Mouse (Mus musculus): ENCODE measurements around the gene Pde6g. TPM values are rescaled to one million over a fixed set of nuclear protein-coding genes. Genes with fewer than 3 reads are reported as not detected.

Gene Pde6g
- total and polyA plus RNA-seq, 3 experiments: 0.52 to 0.76 (median 0.53) TPM

DNA sequence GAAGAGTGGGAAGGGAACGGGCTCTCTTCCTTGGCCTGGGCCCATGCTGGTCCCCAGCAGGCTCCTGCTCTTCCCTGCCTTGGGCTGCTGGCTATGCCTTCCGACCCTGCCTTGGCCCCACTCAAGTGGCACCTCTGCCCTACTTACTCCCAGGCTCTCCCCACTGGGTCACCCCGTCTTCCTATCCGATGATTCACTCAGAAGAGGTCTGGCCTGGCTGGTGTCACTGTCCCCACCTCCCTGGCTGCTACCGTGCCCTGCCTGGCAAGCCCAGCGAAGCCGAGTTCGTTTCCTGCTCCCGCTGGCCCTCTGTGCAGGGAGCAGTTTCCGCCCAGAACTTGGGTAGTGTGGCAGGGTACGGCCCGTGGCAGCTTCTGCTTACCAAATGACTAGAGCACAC lies 44.9 kb upstream of the Pde6g start:
- intact Hi-C loops (cut with DNase I): no loop called here
- DNase-seq: no peak
- H3K27ac ChIP-seq: no peak overlapping the region
- TF ChIP-seq POLR2A (IDR thresholded peaks at IDR 0.05; ENCODE audit: insufficient read depth, low read depth, low read length) (no peak), EP300 (IDR thresholded peaks at IDR 0.05; ENCODE audit: insufficient read depth, low read depth, low read length) (no peak), CTCF (IDR thresholded peaks at IDR 0.05) (no peak)
- 91% methylated on average over 12 of the region's 12 CpGs for WGBS
- no peaks in the 10 kb centered on the region for H3K27me3 ChIP-seq (ENCODE audit: control insufficient read depth, insufficient read depth, low read length)
- no peak overlapping the region for H3K4me3 ChIP-seq
- no peaks in the 10 kb centered on the region for H3K79me2 ChIP-seq (replicated peaks; ENCODE audit: control insufficient read depth, insufficient read depth, low read length)
- H3K36me3 ChIP-seq (ENCODE audit: control insufficient read depth, insufficient read depth, low read length): no peaks in the 10 kb centered on the region
- peaks cover 4% of the 10 kb centered on the region for H3K4me1 ChIP-seq (ENCODE audit: control insufficient read depth, insufficient read depth, low read length)
- no peak overlapping the region for H3K9ac ChIP-seq (ENCODE audit: low read depth, low read length)

DNA sequence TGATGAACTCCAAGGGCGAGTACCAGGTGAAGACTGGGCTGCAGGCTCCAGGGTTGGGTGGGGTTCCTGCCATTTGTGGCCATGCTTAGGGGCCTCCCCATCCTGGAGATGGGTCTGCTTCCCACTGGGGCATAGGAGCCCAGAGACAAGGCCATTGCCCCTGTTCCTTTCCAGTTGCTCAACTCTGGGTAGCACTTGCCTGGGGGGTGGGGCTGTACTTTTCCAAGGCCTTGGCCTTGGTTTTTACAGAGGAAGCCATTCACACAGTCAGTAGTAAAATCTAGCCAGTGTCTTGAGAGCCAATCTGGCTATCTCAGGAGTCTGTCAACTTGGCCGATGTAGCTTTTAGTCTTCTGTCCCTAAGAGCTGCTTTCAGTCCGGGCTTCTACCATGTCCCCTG lies 44.1 kb upstream of the Pde6g start:
- H3K36me3 ChIP-seq (ENCODE audit: control insufficient read depth, insufficient read depth, low read length): no peaks in the 10 kb centered on the region
- no peak overlapping the region for H3K4me3 ChIP-seq
- H3K27me3 ChIP-seq (ENCODE audit: control insufficient read depth, insufficient read depth, low read length): no peaks in the 10 kb centered on the region
- no peak for DNase-seq
- peaks cover 6% of the 10 kb centered on the region for H3K4me1 ChIP-seq (ENCODE audit: control insufficient read depth, insufficient read depth, low read length)
- no peaks in the 10 kb centered on the region for H3K79me2 ChIP-seq (replicated peaks; ENCODE audit: control insufficient read depth, insufficient read depth, low read length)
- H3K27ac ChIP-seq: no peak overlapping the region
- intact Hi-C loops (cut with DNase I): no loop called here
- no peak for TF ChIP-seq EP300 (IDR thresholded peaks at IDR 0.05; ENCODE audit: insufficient read depth, low read depth, low read length)
- no peak for TF ChIP-seq POLR2A (IDR thresholded peaks at IDR 0.05; ENCODE audit: insufficient read depth, low read depth, low read length)
- no peak for TF ChIP-seq CTCF (IDR thresholded peaks at IDR 0.05)
- H3K9ac ChIP-seq (ENCODE audit: low read depth, low read length): no peak overlapping the region
- 96% methylated on average over 3 of the region's 3 CpGs for WGBS

DNA sequence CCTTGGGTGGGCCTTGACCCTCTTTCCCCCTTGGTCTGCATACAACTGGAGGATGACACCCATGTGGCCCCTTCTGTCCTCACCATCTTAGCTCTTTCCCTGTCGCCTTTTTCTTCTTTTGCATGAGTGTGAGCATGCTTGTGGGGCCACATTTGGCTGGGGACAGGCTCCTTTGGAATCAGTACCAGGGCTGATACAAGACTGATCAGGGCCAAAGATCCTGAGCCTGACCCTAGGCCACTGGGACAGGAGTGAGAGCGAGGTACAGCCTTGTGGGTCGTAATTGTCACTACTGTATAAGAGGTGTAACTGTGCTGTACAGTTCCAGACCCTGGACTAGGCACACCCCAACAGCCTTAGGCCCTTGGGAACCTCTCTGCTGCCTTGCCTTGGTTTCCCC lies 40.6 kb upstream of the Pde6g start:
- H3K79me2 ChIP-seq (replicated peaks; ENCODE audit: control insufficient read depth, insufficient read depth, low read length): no peaks in the 10 kb centered on the region
- no peak for DNase-seq
- H3K9ac ChIP-seq (ENCODE audit: low read depth, low read length): no peak overlapping the region
- TF ChIP-seq EP300 (IDR thresholded peaks at IDR 0.05; ENCODE audit: insufficient read depth, low read depth, low read length): no peak
- TF ChIP-seq POLR2A (IDR thresholded peaks at IDR 0.05; ENCODE audit: insufficient read depth, low read depth, low read length): no peak
- no peak for TF ChIP-seq CTCF (IDR thresholded peaks at IDR 0.05)
- no peak overlapping the region for H3K27ac ChIP-seq
- H3K36me3 ChIP-seq (ENCODE audit: control insufficient read depth, insufficient read depth, low read length): no peaks in the 10 kb centered on the region
- 88% methylated on average over 3 of the region's 3 CpGs for WGBS
- peaks cover 14% of the 10 kb centered on the region for H3K4me1 ChIP-seq (ENCODE audit: control insufficient read depth, insufficient read depth, low read length)
- intact Hi-C loops (cut with DNase I): loop anchor here (5.0 kb wide), 1 partner anchor 283 kb away; no protein-coding TSS in a partner anchor
- no peaks in the 10 kb centered on the region for H3K27me3 ChIP-seq (ENCODE audit: control insufficient read depth, insufficient read depth, low read length)
- H3K4me3 ChIP-seq: no peak overlapping the region

DNA sequence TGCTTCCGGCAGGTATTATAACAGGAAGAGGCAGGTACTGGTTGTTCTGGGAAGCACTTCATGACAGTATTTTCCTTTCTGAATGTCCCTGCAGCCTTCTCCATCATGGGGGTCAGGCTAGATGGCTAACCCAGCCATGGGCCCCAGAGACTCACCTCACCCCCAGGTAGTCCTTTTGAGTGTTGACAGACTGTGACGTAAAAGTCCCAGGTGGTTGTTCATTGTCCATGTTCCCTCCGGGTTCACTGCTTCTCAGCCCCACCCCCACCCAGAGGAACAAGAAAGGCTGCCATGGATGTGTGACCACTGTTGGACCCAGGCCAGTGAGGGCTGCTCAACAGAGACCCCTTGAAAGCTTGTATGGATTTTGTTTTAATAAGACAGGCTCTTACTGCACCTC lies 40.1 kb upstream of the Pde6g start:
- H3K27me3 ChIP-seq (ENCODE audit: control insufficient read depth, insufficient read depth, low read length): no peaks in the 10 kb centered on the region
- DNase-seq: no peak
- H3K36me3 ChIP-seq (ENCODE audit: control insufficient read depth, insufficient read depth, low read length): no peaks in the 10 kb centered on the region
- H3K79me2 ChIP-seq (replicated peaks; ENCODE audit: control insufficient read depth, insufficient read depth, low read length): no peaks in the 10 kb centered on the region
- intact Hi-C loops (cut with DNase I): loop anchor here (5.0 kb wide), 1 partner anchor 284 kb away; no protein-coding TSS in a partner anchor
- TF ChIP-seq CTCF (IDR thresholded peaks at IDR 0.05) (no peak), POLR2A (IDR thresholded peaks at IDR 0.05; ENCODE audit: insufficient read depth, low read depth, low read length) (no peak), EP300 (IDR thresholded peaks at IDR 0.05; ENCODE audit: insufficient read depth, low read depth, low read length) (no peak)
- no peak overlapping the region for H3K4me3 ChIP-seq
- no peak overlapping the region for H3K27ac ChIP-seq
- peaks cover 14% of the 10 kb centered on the region for H3K4me1 ChIP-seq (ENCODE audit: control insufficient read depth, insufficient read depth, low read length)
- no peak overlapping the region for H3K9ac ChIP-seq (ENCODE audit: low read depth, low read length)
- WGBS: 68% methylated on average over 3 of the region's 3 CpGs

DNA sequence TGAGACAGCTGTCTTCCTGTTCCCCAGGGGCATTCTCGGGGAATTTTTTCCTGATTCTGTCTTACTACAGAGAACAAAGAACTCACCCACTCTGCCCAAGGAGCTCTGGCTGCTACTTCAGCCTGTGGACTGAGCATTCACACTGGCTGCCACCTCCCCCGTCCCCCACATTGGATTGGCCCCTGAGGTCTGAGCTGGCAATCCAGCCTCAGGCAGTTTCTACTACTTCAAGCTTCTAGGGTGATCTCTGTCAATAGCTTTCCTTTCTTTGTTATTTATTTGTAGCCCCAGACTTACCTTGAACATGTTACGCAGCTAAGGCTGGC lies 39.5 kb upstream of the Pde6g start:
- DNase-seq: no peak
- no peaks in the 10 kb centered on the region for H3K27me3 ChIP-seq (ENCODE audit: control insufficient read depth, insufficient read depth, low read length)
- intact Hi-C loops (cut with DNase I): loop anchor here (5.0 kb wide), 1 partner anchor 284 kb away; no protein-coding TSS in a partner anchor
- H3K4me3 ChIP-seq: no peak overlapping the region
- no peak overlapping the region for H3K9ac ChIP-seq (ENCODE audit: low read depth, low read length)
- no peak overlapping the region for H3K27ac ChIP-seq
- no peak for TF ChIP-seq EP300 (IDR thresholded peaks at IDR 0.05; ENCODE audit: insufficient read depth, low read depth, low read length)
- no peaks in the 10 kb centered on the region for H3K79me2 ChIP-seq (replicated peaks; ENCODE audit: control insufficient read depth, insufficient read depth, low read length)
- 29% methylated on average over 3 of the region's 3 CpGs for WGBS
- peaks cover 14% of the 10 kb centered on the region for H3K4me1 ChIP-seq (ENCODE audit: control insufficient read depth, insufficient read depth, low read length)
- no peaks in the 10 kb centered on the region for H3K36me3 ChIP-seq (ENCODE audit: control insufficient read depth, insufficient read depth, low read length)

DNA sequence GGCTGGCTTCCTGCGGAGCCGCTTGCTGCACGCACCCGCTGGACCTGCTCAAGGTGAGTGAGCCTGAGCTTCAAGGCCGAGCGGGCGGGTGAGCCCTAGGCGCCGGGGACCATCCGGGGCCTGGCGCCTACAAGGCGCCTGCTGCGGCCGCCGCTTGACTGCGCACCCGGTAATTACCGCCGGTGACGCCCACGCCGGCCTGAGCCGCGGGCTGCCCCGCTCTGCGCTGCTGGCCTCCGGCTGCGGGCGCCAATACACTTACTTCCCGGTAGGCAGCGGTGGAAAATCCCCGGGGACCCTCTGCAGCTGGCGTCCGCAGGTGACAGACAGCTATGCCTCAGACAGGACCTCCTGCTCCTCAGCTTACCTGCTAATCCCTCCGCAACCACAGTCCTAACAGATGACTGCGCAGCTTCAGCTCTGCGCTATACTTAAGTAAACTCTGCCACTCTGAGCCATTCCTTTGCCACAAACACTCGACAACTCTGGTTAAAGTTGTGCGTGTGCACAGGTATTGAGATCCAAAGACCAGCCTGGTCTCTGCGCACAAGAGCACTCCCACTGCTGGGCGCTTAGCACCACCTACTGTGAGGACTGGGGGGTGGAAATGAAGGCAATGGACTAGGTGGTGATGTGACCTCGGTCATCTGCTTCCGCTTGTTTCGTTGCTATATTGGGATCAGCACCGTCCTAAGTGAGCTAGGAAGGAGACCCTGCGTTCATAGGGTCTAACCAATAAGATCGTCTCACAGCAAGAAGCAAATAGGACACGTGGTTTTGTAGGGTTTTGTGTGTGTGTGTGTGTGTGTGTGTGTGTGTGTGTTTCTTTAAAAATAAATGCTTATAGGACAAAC lies 39.0 kb upstream of the Pde6g start:
- WGBS: under 1% methylated on average over 48 of the region's 48 CpGs
- Histone ChIP-seq H3K36me3 (ENCODE audit: control insufficient read depth, insufficient read depth, low read length) (no peaks in the 10 kb centered on the region), H3K27me3 (ENCODE audit: control insufficient read depth, insufficient read depth, low read length) (no peaks in the 10 kb centered on the region), H3K27ac (peak overlapping the region; percentile 56), H3K79me2 (replicated peaks; ENCODE audit: control insufficient read depth, insufficient read depth, low read length) (no peaks in the 10 kb centered on the region), H3K9ac (ENCODE audit: low read depth, low read length) (peak overlapping the region; percentile 89), H3K4me3 (peak overlapping the region; percentile 97), H3K4me1 (ENCODE audit: control insufficient read depth, insufficient read depth, low read length) (peaks cover 14% of the 10 kb centered on the region)
- intact Hi-C loops (cut with DNase I): loop anchor here (5.0 kb wide), 1 partner anchor 285 kb away; no protein-coding TSS in a partner anchor
- peak; percentile 50 to 57 for DNase-seq
- TF ChIP-seq POLR2A (IDR thresholded peaks at IDR 0.05; ENCODE audit: insufficient read depth, low read depth, low read length) (peak; percentile 33; the same call in 1 of the 2 replicates), EP300 (IDR thresholded peaks at IDR 0.05; ENCODE audit: insufficient read depth, low read depth, low read length) (0 out of 2 replicates have a peak, but pooled peaks have one; percentile 36), CTCF (IDR thresholded peaks at IDR 0.05) (peak; percentile 48)
